Mouse (Mus musculus): Measurements from ENCODE around the gene Epb41l3.

DNA sequence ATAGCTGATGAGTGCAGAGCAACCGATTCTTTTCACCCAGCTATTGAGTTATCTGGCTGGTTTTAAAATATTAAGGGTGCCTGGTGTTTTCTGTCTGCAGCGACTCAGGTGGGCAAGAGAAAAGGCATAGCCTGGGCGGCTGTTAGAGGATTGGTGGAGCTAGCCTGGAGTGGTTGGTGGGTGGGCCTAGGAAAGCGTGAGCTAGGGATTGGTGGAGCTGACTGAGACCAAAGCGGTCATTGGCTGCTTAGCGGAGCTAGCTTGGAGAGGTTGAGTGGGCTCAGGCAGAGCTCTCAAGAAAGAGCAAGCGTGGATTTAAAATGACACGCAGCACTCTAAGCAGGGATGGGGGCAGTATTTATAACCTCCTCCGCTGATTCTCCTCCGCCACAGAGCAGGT, 121.2 kb downstream of the Epb41l3 start:
- no peak for TF ChIP-seq POLR2A (IDR thresholded peaks at IDR 0.05; ENCODE audit: borderline replicate concordance, low read depth, low read length)
- no peak for TF ChIP-seq CTCF (IDR thresholded peaks at IDR 0.05; ENCODE audit: low read depth, low read length)

All from bone marrow macrophage, adult 2 months (primary cell).